Mouse (Mus musculus) intestine, embryonic 14.5 days (tissue): ENCODE measurements around the gene Cphx3. TPM values are rescaled to one million over a fixed set of nuclear protein-coding genes. Genes with fewer than 3 reads are reported as not detected.
"Not testable (repeated sequence)": the region's sequence is repeated elsewhere in the genome, so short reads cannot be mapped to it uniquely, and the experiment has no call there.

Experiments used
- ATAC-seq: fragments of 200-750 bp; cut with Nextera tagmentation; replicated peaks from 2 replicates; pipeline ENCODE4 v1.8.0; 2017; ENCODE audit warnings: low read depth, moderate number of reproducible peaks, moderate TSS enrichment, moderate library complexity; ENCODE audit not compliant: low FRiP score, low TSS enrichment
- DNase-seq: peaks from one replicate; pipeline ENCODE4 v3.0.0-alpha.2; 2018; ENCODE audit warnings: low spot score
- H3K27ac ChIP-seq: fragments of 300-500 bp; sonication (generic); 2 replicates; pipeline ENCODE4 v1.5.1; 2014; ENCODE audit warnings: low read depth, mild to moderate bottlenecking, control low read depth
- H3K27me3 ChIP-seq: fragments of 300-500 bp; sonication (generic); replicated peaks from 2 replicates; pipeline ENCODE4 v1.6.1; 2014; ENCODE audit warnings: low read length, control low read depth; ENCODE audit not compliant: control insufficient read depth, insufficient read depth
- H3K36me3 ChIP-seq: fragments of 300-500 bp; sonication (generic); 2 replicates; pipeline ENCODE4 v1.6.1; 2014; ENCODE audit warnings: low read length, control low read depth; ENCODE audit not compliant: control insufficient read depth, insufficient read depth
- H3K4me1 ChIP-seq: fragments of 300-500 bp; sonication (generic); replicated peaks from 2 replicates; pipeline ENCODE4 v1.6.1; 2014; ENCODE audit warnings: low read length, control low read depth, mixed read lengths; ENCODE audit not compliant: control insufficient read depth, insufficient read depth
- H3K4me2 ChIP-seq: fragments of 300-500 bp; sonication (generic); 2 replicates; pipeline ENCODE4 v1.6.1; 2014; ENCODE audit warnings: low read length
- H3K4me3 ChIP-seq: fragments of 300-500 bp; sonication (generic); 2 replicates; pipeline ENCODE4 v1.5.1; 2014; ENCODE audit warnings: low read depth, low read length, control low read depth, mixed read lengths
- H3K9ac ChIP-seq: fragments of 300-500 bp; sonication (generic); 2 replicates; pipeline ENCODE4 v1.6.1; 2014; ENCODE audit warnings: mild to moderate bottlenecking, low read length
- H3K9me3 ChIP-seq: fragments of 300-500 bp; sonication (generic); 2 replicates; pipeline ENCODE4 v1.6.1; 2016; ENCODE audit warnings: low read length, control low read depth; ENCODE audit not compliant: control insufficient read depth
- WGBS: fragments of 180-500 bp; shearing (Covaris S2); extraction: QIAGEN DNeasy Blood & Tissue Kit; methylation state at CpG from one replicate; pipeline ENCODE4 v1.1.7; 2014; 5-methylcytosine and 5-hydroxymethylcytosine counted together
- polyA plus RNA-seq: library from polyadenylated mRNA; unstranded; fragments of >200 nt; fragmentation: Nextera tagmentation; extraction: Ambion mirVana; gene quantifications from 2 replicates; pipeline ENCODE4 v1.2.1, GENCODE M21; 2014

Gene Cphx3
- polyA plus RNA-seq, 1 experiment from 2014 or later: 0.68 TPM

- H3K27me3 ChIP-seq, H3K4me2 ChIP-seq, H3K4me1 ChIP-seq, DNase-seq, H3K36me3 ChIP-seq, H3K9ac ChIP-seq, H3K4me3 ChIP-seq, H3K27ac ChIP-seq, ATAC-seq, H3K9me3 ChIP-seq: not testable (repeated sequence)
- no CpG with 5 or more reads among the region's 9 CpGs for WGBS
Observed at GRCm38 (mm10) chr14:26186638-26187037, 104.5 kb downstream of the Cphx3 start.

- not testable (repeated sequence) for DNase-seq, H3K9me3 ChIP-seq, H3K4me2 ChIP-seq, H3K9ac ChIP-seq, H3K27me3 ChIP-seq, H3K4me3 ChIP-seq, H3K27ac ChIP-seq, ATAC-seq, H3K36me3 ChIP-seq, H3K4me1 ChIP-seq
- no CpG with 5 or more reads among the region's 8 CpGs for WGBS
Observed at GRCm38 (mm10) chr14:26188361-26188760, 106.3 kb downstream of the Cphx3 start.

GRCm38 (mm10) chr14:26197851-26198250 lies 115.8 kb downstream of the Cphx3 start:
- not testable (repeated sequence) for H3K36me3 ChIP-seq, H3K4me1 ChIP-seq, H3K27me3 ChIP-seq, DNase-seq, H3K27ac ChIP-seq, H3K9me3 ChIP-seq, H3K4me2 ChIP-seq, ATAC-seq, H3K4me3 ChIP-seq, H3K9ac ChIP-seq
- WGBS: no CpG with 5 or more reads among the region's 3 CpGs

GRCm38 (mm10) chr14:26206197-26206925 lies 124.3 kb downstream of the Cphx3 start:
- DNase-seq, H3K4me1 ChIP-seq, H3K27ac ChIP-seq, H3K9ac ChIP-seq, H3K27me3 ChIP-seq, H3K4me2 ChIP-seq, H3K4me3 ChIP-seq, H3K9me3 ChIP-seq, H3K36me3 ChIP-seq: not testable (repeated sequence)
- WGBS: no CpG with 5 or more reads among the region's 44 CpGs
- ATAC-seq: peak; percentile 92

- H3K4me3 ChIP-seq, DNase-seq, H3K9me3 ChIP-seq, H3K4me1 ChIP-seq, H3K27me3 ChIP-seq, H3K27ac ChIP-seq, H3K36me3 ChIP-seq, H3K4me2 ChIP-seq, H3K9ac ChIP-seq: not testable (repeated sequence)
- no CpG with 5 or more reads among the region's 10 CpGs for WGBS
- peak; percentile 90 for ATAC-seq
Observed at GRCm38 (mm10) chr14:26206926-26207247, 124.8 kb downstream of the Cphx3 start, which contains the start of gene Tmem254b. Tmem254b (minus strand) TSS chr14:26207041.

- H3K9me3 ChIP-seq, H3K4me1 ChIP-seq, H3K27me3 ChIP-seq, H3K36me3 ChIP-seq, DNase-seq, H3K4me3 ChIP-seq, H3K9ac ChIP-seq, H3K4me2 ChIP-seq, H3K27ac ChIP-seq: not testable (repeated sequence)
- no CpG with 5 or more reads among the region's 5 CpGs for WGBS
- ATAC-seq: peak; percentile 87
Observed at GRCm38 (mm10) chr14:26216233-26217000, 134.3 kb downstream of the Cphx3 start.

GRCm38 (mm10) chr14:26237183-26237582 lies 155.1 kb downstream of the Cphx3 start:
- H3K9ac ChIP-seq, H3K27ac ChIP-seq, H3K4me1 ChIP-seq, H3K36me3 ChIP-seq, DNase-seq, H3K9me3 ChIP-seq, H3K4me2 ChIP-seq, ATAC-seq, H3K4me3 ChIP-seq, H3K27me3 ChIP-seq: not testable (repeated sequence)
- WGBS: no CpG with 5 or more reads among the region's 2 CpGs

GRCm38 (mm10) chr14:26257756-26258617 lies 175.9 kb downstream of the Cphx3 start, which contains the start of gene Duxbl3:
Duxbl3 (plus strand) TSS chr14:26257962.
- not testable (repeated sequence) for H3K27me3 ChIP-seq, H3K9ac ChIP-seq, H3K4me2 ChIP-seq, H3K4me1 ChIP-seq, H3K9me3 ChIP-seq, H3K27ac ChIP-seq, H3K4me3 ChIP-seq, DNase-seq, H3K36me3 ChIP-seq
- WGBS: no CpG with 5 or more reads among the region's 25 CpGs
- ATAC-seq: peak; percentile 91
